8 mouse cellular contexts compared by ENCODE assay signal in genomic region chr11:3314148-3314547, GRCm38 (mm10). TPM values are rescaled to one million over a fixed set of nuclear protein-coding genes. Genes with fewer than 3 reads are reported as not detected.
A peak's percentile ranks its signal among the peaks of the same experiment; 100 is the strongest.
DNase-seq lines count a peak whose midpoint lies in the region; ATAC-seq and TF ChIP-seq lines count a peak whose summit lies in the region.

No protein-coding gene starts in this region.

- H3K9ac ChIP-seq in kidney, embryonic 15.5 days = no peak overlapping the region
- H3K9ac ChIP-seq in stomach, embryonic 16.5 days (ENCODE audit: low read length) = no peak overlapping the region

- intact Hi-C loops in gastrocnemius, adult 2 months (cut with DNase I) = no loop called here

- H3K27me3 ChIP-seq in E14TG2a.4 (ENCODE audit: insufficient read depth, low read length) = no peaks in the 10 kb centered on the region
- H3K27me3 ChIP-seq in kidney, embryonic 15.5 days = no peaks in the 10 kb centered on the region
- H3K27me3 ChIP-seq in stomach, embryonic 16.5 days (ENCODE audit: control insufficient read depth, insufficient read depth, low read length) = no peaks in the 10 kb centered on the region

- H3K4me3 ChIP-seq in layer of hippocampus, adult 2 months = no peak overlapping the region
- no peak overlapping the region for H3K4me3 ChIP-seq in E14TG2a.4 (replicated peaks; ENCODE audit: low read length)
- H3K4me3 ChIP-seq in gastrocnemius, adult 2 months = no peak overlapping the region
- H3K4me3 ChIP-seq in kidney, embryonic 15.5 days (replicated peaks) = no peak overlapping the region
- no peak overlapping the region for H3K4me3 ChIP-seq in stomach, embryonic 16.5 days (replicated peaks; ENCODE audit: low read length)

- no peak overlapping the region for H3K4me2 ChIP-seq in kidney, embryonic 15.5 days
- no peak overlapping the region for H3K4me2 ChIP-seq in stomach, embryonic 16.5 days (ENCODE audit: low read depth, low read length)

- H3K4me1 ChIP-seq in E14TG2a.4 (replicated peaks; ENCODE audit: low read depth, low read length) = peaks cover 39% of the 10 kb centered on the region
- 0 out of 2 replicates have a peak, but pooled peaks cover 5% of the 10 kb centered on the region for H3K4me1 ChIP-seq in kidney, embryonic 15.5 days
- no peaks in the 10 kb centered on the region for H3K4me1 ChIP-seq in stomach, embryonic 16.5 days (ENCODE audit: control insufficient read depth, insufficient read depth, low read length)

- ATAC-seq in kidney, embryonic 15.5 days (replicated peaks; ENCODE audit: low FRiP score) = peak; percentile 61
- ATAC-seq in stomach, embryonic 16.5 days (ENCODE audit: insufficient read depth, low FRiP score) = peak; percentile 51; the same call in 1 of the 2 replicates

- no peak overlapping the region for H3K27ac ChIP-seq in layer of hippocampus, adult 2 months
- H3K27ac ChIP-seq in gastrocnemius, adult 2 months = no peak overlapping the region
- H3K27ac ChIP-seq in kidney, embryonic 15.5 days = no peak overlapping the region
- H3K27ac ChIP-seq in stomach, embryonic 16.5 days (ENCODE audit: low read length) = no peak overlapping the region

- peak in 1 of 2 experiments; percentile 69 for DNase-seq in layer of hippocampus, adult 2 months (ENCODE audit: low spot score in 2 of 2)
- no peak for DNase-seq in layer of hippocampus, adult 8-10 months (ENCODE audit: low spot score in 2 of 2)
- DNase-seq in cerebellum, adult 18-20 months = peak; percentile 83 to 85
- DNase-seq in gastrocnemius, adult 2 months = peak; percentile 75
- DNase-seq in lung, postnatal 36 days = peak; percentile 91

- H3K36me3 ChIP-seq in E14TG2a.4 (ENCODE audit: insufficient read depth, low read length) = peaks cover 50% of the 10 kb centered on the region
- H3K36me3 ChIP-seq in kidney, embryonic 15.5 days = peaks cover 41% of the 10 kb centered on the region
- peaks cover 9% of the 10 kb centered on the region; the same call in 1 of the 2 replicates for H3K36me3 ChIP-seq in stomach, embryonic 16.5 days (ENCODE audit: control insufficient read depth, insufficient read depth, low read length)

- H3K9me3 ChIP-seq in E14TG2a.4 (ENCODE audit: low read length) = no peaks in the 10 kb centered on the region
- no peaks in the 10 kb centered on the region for H3K9me3 ChIP-seq in kidney, embryonic 15.5 days (replicated peaks)
- no peaks in the 10 kb centered on the region for H3K9me3 ChIP-seq in stomach, embryonic 16.5 days (replicated peaks; ENCODE audit: control insufficient read depth, low read length)

- TF ChIP-seq CTCF in layer of hippocampus, adult 2 months (conservative IDR thresholded peaks at IDR 0.05) = peak; percentile 88
- peak; percentile 84 for TF ChIP-seq CTCF in E14TG2a.4 (conservative IDR thresholded peaks at IDR 0.05; ENCODE audit: low read length)
- TF ChIP-seq CTCF in gastrocnemius, adult 2 months (IDR thresholded peaks at IDR 0.05) = peak; percentile 82

- WGBS in kidney, embryonic 15.5 days = 30% methylated on average over 2 of the region's 2 CpGs
- 28% methylated on average over 2 of the region's 2 CpGs for WGBS in stomach, embryonic 16.5 days

RNA-seq across cellular contexts. Expression of gene Pik3ip1, which starts 16.1 kb away (rescaled TPM):
- total RNA-seq in layer of hippocampus, adult 2 months (2021) = 10 to 100 TPM; 35.9 to 41.5 TPM
- 10 to 100 TPM; 38.2 to 53.1 (median 46.4) TPM for total RNA-seq in layer of hippocampus, adult 8-10 months (2022)
- total RNA-seq in gastrocnemius, adult 2 months (2021) = 10 to 100 TPM; 17.7 to 21.7 TPM
- polyA plus RNA-seq in kidney, embryonic 15.5 days (2015; fragmentation: Nextera tagmentation; extraction: Ambion mirVana) = 11.4 and 13.2 TPM in 2 replicates
- 9.4 and 11.8 TPM in 2 replicates for polyA plus RNA-seq in stomach, embryonic 16.5 days (2015; fragmentation: Nextera tagmentation; extraction: Ambion mirVana)

RNA-seq across cellular contexts. Expression of gene Patz1, which starts 25.5 kb away (rescaled TPM):
- 10 to 100 TPM; 55.5 to 56.6 TPM for total RNA-seq in layer of hippocampus, adult 2 months (2021)
- 10 to 100 TPM; 53.5 to 58.4 (median 56.7) TPM for total RNA-seq in layer of hippocampus, adult 8-10 months (2022)
- 10 to 100 TPM; 11.9 to 17.2 TPM for total RNA-seq in gastrocnemius, adult 2 months (2021)
- 57.3 and 60.4 TPM in 2 replicates for polyA plus RNA-seq in kidney, embryonic 15.5 days (2015; fragmentation: Nextera tagmentation; extraction: Ambion mirVana)
- polyA plus RNA-seq in stomach, embryonic 16.5 days (2015; fragmentation: Nextera tagmentation; extraction: Ambion mirVana) = 26.1 and 26.5 TPM in 2 replicates

RNA-seq across cellular contexts. Expression of gene Drg1, which starts 47.9 kb away (rescaled TPM):
- 10 to 100 TPM; 91.7 to 98.9 TPM for total RNA-seq in layer of hippocampus, adult 2 months (2021)
- 100 to 1,000 TPM in 2 of 4 experiments, 10 to 100 TPM in 2; 89.3 to 113 (median 99.1) TPM for total RNA-seq in layer of hippocampus, adult 8-10 months (2022)
- total RNA-seq in gastrocnemius, adult 2 months (2021) = 10 to 100 TPM; 44.1 to 45.0 TPM
- polyA plus RNA-seq in kidney, embryonic 15.5 days (2015; fragmentation: Nextera tagmentation; extraction: Ambion mirVana) = 223 and 224 TPM in 2 replicates
- 193 and 213 TPM in 2 replicates for polyA plus RNA-seq in stomach, embryonic 16.5 days (2015; fragmentation: Nextera tagmentation; extraction: Ambion mirVana)

Comparison
In these comparisons a context has a peak if more than half of its experiments do, and no peak if none do; other contexts are left out.
1. DNase-seq: peak in cerebellum, adult 18-20 months (2 of 2), gastrocnemius, adult 2 months (single experiment) and lung, postnatal 36 days (single experiment); none in layer of hippocampus, adult 8-10 months (0 of 2).
2. Peak in every context shown above with its lines, with median percentiles within 50 percentile points of each other: CTCF ChIP-seq.